Mouse (Mus musculus) G1E (cell line): ENCODE data around the gene Iffo2.

Experiments
- CTCF ChIP-seq: IDR thresholded peaks from 2 replicates; pipeline ENCODE4 v1.5.1; 2012; ENCODE audit warnings: low read depth, low read length, inconsistent platforms, mixed read lengths
- GATA1 ChIP-seq: IDR thresholded peaks from 2 replicates; pipeline ENCODE4 v1.6.1; 2012; ENCODE audit warnings: borderline replicate concordance, low read length, inconsistent platforms, mixed read lengths
- TAL1 ChIP-seq: conservative IDR thresholded peaks from 2 replicates; pipeline ENCODE4 v1.6.1; 2012; ENCODE audit warnings: low read depth, low read length, inconsistent platforms, mixed read lengths

DNA sequence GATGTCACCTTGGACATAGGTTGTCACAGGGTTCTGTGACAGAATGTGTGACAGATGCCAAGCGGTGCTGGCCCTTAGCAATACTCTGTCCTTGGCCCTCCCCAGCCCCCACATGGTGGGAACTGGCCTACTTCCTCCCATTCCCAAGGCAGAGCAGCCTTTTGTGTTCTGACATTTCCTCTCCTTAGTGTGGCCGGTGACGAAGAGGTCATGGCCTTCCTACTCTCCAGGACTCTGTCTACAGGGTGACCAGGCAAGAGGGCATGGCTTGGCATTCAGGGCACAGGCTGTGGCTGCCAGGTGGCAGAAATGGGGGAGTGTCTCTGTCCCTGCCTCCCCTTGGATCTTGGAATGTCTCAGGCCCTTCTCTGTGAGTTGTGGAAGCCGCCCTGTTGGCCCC is 57.0 kb downstream of the Iffo2 start:
- TF ChIP-seq GATA1 (no peak), CTCF (no peak), TAL1 (no peak)
